Mouse (Mus musculus): ENCODE results near the gene Cmss1.

DNA sequence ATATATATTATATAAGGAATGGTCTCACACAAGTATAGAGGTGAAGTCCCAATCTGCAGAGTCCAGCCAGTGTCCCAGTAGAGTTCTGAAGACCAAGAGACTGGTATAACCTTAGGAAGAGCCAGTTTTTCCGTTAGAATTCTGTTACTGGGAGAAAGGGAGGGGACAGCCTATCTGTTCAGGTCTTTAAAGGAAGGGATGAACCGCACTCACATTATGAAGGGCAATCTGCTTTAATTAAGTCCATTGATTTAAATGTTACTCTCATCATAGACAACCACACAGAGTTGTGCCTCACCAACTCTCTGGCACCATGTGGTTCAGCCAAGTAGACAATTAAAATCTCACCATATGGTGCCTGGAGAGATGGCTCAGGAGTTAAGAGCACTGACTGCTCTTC, 313.9 kb downstream of the Cmss1 start, which contains the start of gene Tmem30c:
- TF ChIP-seq CTCF (IDR thresholded peaks at IDR 0.05; ENCODE audit: low read depth) (no peak), EP300 (IDR thresholded peaks at IDR 0.05; ENCODE audit: low read depth) (no peak)
